Mouse (Mus musculus) urinary bladder, postnatal 10 days (tissue): ENCODE measurements around the gene Slc35c2.

Experiments
- DNase-seq: peaks from one replicate; pipeline ENCODE4 v3.0.0; 2022; ENCODE audit warnings: low spot score

The Slc35c2 gene

DNA sequence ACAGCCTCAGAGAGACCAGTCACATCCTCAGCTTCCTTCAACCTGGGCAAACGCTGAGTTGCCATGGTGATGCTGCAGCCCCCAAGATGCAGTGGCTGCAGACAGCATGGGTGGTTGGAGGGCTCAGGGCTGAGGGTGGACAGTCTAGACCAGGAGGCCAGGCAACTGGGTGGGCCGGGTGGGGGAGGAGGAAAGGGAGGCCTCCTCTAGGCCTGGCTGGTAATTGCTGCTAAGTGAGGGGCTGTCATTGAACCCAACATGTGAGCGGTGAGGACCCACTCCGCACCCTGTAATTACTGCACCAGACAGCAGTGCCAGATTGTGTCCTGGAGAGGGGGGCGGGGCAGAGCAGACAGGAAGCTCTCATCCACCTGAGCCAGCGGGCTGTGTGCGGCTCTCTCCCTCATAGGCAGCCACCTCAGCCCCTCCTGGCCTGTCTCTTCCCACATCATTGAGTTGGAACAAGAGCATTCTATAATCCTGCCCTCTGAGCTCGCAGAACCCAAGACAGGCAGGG is 12.5 kb downstream of the Slc35c2 start:
- no peak for DNase-seq

DNA sequence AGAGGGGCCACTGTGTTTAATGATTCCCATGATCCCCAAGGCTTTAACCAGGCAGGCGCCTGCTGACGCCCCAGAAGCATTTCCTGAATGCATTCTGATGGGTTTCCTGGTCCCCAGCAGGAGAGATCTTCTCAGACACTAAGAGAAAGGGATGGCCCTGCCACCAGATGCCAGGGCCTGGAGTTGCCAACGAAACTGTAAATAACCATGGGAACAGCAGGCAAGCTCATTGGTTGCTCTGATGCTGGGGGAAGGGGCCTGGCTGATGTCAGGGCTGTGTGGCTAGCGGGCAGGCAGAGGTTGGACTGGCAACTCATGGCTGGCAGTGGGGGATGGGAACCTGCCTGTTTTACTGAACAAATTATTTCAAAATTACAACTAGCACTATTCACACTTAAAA is 14.1 kb downstream of the Slc35c2 start:
- DNase-seq: no peak

DNA sequence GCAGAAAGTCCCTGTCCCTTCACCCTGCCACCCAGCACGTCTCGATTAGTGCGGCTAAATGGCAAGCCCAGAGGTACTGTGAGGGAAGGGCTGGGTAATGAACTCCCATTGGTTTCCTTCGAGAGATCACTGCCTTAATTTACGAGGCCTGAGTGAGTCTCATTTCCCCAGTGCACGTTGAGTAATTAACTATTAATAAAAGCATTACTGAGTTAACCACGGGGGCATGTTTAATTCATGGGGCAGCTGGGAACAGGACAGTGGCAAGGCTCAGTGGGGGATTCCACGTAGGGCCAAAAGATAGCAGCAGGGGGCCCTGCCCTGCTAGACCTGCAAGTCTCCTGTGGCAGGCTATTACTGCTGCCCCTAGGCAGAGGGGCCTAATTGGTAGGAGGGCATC is 16.3 kb downstream of the Slc35c2 start:
- no peak for DNase-seq

DNA sequence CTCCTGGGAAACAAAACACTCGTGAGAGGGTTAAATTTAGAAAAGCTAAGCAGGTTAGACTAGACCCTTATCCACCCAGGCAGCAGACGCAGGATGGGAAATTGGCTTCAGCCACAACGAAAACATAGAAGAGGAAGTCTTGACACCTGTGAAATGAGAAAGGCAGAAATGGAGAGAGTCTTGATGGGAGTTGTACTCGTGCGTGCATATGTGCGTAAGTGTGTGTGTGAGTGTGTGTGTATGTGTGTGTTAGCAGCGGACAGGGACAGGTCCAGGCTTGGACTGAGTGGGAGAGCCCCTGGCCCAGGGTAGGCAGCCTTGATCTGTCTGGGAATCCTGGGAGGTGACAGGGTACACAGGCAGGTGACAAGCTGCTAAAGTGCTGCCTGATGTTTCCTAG is 16.8 kb downstream of the Slc35c2 start:
- DNase-seq: no peak

DNA sequence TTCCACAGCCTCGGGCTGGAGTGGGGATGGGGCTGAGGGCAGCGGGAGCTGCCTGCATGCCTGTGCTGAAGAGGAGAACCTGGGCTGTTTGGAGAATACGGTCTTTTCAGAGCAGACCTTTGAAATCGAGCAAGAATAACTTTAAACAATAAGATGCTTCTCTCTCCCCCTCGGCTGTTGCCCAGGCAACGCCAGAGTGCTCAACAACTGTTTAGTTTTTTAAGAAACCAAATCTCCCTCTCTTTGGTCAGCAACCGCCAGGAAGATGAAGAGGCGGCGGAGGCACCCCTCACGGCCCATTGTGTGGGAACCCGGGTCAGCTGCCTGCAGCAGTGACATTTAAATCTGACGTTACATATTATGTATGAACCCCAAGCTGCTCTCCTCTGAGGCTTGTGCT is 20.9 kb downstream of the Slc35c2 start:
- DNase-seq: no peak

DNA sequence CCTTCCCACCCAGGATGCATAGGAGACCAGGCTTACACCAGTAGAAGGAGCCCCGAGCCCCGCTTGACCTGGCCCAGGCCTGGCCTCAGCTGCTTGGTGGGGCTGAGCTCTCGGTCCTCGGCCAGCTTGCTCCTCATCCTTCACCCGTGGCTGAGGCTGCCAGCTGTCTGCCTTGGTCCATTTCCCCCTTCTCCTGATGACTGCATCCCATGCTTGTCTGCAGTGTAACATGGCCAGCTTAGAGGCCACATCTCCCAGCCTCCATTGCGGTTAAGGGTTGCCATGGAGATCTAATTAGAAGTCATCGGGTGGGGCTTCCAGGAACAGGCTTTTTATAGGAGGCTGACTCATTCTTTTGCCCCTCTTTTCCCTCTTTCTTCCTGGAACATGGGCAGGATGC is 23.8 kb downstream of the Slc35c2 start:
- no peak for DNase-seq

DNA sequence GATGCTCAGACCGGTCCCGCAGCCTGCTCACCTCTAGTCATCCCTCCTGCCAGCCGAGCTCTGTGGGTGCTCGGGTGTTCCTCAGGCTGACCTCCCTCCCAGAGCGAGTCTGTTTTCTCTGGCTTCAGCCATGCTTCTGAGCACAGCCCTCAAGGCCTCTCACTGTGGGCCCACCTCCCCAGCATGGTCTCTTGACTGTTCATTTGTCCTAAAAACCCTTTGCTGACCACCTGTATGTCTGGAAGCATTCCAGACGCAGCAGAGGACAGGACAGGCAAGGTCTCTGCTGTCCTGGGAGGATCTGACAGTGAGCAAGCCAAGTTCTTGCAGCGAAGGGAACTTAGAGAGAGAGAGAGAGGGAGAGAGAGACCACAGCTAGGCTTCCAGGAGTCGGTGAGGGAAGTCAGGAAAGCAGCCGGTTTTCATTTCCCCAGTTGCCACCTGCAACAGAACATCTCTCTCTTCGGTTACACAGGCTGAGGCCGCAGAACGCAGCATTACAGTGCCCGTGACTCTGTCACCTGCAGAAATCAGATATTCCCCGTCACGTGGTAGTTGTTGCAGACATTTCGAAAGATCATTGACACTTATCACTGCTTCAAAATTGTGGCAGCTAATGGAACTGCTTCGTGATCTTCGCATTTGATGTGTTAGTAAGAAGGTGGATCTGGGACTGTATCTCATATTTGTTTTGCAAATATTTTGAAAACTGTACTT is 25.2 kb downstream of the Slc35c2 start:
- no peak for DNase-seq

DNA sequence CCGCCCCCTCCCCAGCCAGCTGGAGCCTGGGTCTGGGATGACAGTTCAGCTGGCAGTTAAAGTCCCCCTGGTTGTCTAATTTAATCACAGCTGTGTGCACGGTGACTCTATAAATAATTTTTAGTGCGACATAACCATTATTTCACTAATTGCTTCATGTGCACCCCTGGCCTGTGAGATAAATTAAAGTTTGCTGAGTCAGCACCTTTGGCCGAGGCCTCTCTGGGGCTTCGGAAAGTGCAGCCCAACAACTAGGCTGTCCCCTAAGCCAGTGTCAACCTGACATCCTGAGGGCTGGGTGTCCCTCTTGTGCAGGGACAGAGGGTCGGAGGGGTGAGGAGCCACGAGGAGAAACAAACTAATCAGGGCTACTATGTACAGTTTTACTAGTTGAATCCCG is 27.8 kb downstream of the Slc35c2 start:
- DNase-seq: no peak

DNA sequence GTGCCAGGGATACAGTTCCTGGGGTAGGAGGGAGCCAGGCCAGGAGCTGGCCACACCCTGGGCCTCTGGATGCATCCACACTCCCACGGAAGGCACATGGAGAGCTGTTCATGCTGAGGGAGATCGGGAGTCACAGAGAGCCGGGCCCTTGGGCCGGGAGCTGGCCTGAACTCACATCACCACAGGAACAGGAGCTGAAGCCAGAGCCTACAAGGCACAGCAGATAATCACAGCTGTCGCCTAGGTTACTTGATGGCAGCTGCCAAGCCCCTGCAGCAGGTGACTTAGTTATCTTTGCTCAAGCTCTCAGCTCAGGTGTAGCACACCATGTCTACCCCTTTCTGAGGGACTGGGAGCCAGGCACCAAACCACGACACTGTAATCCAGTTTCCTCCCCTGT is 29.3 kb downstream of the Slc35c2 start:
- no peak for DNase-seq

DNA sequence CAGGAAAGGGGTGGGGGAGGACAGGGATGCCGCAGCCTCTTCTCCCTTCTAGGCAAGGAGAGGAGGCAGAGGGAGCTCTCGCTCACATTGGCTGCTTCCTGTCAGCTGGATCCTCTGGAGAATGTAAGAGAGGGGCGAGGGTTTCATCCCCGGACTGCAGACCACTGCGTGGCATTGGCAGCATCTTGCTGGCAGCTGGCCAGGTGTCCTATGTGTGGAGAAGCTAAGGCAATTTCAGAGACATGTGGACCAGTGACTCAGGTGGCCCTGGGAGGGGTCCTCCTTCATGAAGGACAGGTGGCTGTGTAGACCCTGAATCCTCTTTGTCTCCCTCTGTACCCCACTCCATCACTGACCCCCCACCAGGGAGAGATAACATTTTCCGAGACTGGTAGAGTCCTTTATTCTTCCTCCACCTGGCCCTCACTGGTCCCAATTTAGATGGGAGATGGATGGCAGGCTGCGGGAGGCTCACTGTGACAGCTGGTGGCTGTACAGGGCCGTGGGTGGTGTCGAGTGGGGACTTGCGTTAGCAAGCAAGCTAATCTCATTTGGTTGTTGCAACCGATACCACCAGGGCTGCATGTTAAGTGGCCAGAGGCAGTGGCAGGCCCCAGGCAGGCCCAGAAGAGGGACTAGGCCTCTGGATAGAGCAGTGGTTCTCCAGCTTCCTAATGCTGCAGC is 30.4 kb downstream of the Slc35c2 start:
- DNase-seq: no peak

DNA sequence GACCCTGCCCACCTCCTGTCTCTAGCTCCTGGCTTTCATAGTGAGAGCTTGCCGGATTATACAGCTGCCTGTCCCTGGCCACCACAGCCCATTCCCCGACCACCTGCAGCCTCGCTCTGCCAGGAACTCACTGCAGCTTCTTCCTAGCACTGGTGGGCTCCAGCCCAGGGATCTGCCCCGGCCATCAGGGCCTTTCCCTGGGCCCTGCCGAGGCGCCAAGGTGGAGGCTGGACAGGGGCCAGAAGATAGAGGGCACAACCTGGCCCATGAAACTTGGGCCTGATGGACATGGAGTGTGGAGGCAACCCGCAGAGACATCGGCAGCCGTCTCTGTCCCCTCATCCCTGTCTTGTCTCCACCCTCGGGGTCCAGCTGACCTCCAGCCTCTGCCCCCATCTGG is 31.5 kb downstream of the Slc35c2 start:
- no peak for DNase-seq

DNA sequence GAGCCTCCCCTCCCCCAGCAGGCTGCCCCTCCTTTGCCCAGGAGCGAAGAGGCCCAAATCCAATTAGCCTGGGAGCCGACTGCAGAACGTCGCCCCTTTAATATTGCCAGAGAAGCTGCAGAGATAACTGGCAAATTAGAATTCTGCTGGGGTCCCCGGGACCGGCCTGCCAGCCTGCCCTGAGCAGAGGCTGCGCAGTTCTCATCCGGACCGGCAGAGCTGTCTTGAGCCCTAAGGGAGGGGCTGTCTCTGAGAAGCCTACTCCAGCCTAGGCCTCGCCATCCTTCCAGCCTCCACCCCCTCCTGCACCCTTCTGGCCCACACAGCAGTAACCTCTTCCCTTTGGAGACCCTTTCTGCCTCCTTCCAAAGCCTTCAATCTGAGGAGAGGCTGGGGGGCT is 33.8 kb downstream of the Slc35c2 start:
- DNase-seq: no peak

DNA sequence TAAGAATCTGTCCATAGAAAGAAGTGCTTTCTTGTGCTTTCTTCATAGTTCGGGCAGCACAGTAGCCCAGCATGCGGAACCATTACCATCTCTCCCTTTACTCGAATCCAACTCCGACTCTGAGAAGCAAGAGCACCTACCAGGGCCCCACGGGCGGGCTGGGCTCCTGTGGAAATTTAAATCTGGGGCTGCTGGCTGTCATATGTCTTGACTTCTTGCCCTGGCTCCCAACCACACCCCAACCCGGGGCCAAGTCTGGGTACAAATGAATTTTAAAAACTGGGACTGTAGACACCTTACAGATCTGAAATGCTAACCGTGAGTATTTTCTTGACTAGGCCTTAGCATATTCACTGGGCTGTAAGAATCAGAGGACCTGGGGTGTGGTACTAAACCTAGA is 34.4 kb downstream of the Slc35c2 start:
- DNase-seq: no peak

DNA sequence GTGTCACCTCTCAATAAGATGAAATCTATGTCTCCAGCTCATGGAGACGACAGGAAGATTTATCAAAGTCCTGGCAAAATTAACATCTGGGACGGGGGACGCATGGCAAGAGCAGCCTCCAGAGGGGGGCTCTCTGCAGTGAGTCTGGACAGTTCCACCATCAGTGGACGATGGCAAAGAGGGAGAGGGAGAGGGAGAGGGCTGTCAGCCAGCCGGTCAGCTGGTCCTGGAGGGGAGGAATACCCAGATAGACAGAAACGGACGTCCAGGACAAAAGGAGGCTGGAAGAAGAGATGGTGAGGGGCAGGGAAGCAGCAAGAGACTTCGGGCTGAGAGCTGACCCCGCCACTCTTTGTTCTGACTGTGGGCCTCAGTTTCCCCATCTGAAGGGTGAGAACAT is 34.9 kb downstream of the Slc35c2 start:
- DNase-seq: no peak

DNA sequence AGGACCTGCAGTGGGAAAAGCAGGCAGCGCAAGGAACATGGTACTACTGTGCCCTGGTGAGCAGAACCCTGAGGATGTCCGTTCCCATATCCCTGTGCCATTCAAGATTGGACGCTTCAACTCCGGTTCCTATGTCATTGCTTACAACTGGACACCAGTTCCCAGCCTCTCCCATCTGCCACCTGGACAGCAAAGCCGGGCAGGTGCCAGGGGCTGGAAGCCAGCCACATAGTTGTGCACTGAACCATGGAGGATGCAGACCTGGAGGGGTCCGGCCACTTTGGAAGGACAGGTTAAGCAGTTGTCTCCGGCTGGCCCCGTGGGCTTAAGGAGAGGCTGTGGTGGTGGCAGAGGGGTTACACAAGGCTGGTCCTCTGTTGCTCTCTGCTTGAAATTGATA is 35.3 kb downstream of the Slc35c2 start:
- DNase-seq: no peak

DNA sequence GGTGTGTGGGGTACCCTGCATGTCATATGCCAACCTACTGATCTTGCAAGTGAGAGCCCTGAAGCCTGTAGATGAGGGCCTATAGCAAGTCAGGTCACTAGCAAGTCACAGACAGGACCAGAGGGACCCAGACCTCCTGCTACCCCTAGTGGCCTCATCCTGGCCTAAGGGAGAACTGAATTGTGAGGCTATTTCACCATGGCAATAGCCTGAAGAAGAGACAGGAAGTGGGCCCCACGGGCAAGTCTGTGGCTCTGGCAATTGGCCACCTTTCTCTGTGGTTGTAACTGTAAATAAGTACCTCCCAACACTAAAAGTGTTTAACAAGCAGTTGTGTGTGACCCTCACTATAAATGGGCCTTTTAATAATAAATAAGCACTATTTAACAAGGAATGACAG is 36.8 kb downstream of the Slc35c2 start:
- no peak for DNase-seq

DNA sequence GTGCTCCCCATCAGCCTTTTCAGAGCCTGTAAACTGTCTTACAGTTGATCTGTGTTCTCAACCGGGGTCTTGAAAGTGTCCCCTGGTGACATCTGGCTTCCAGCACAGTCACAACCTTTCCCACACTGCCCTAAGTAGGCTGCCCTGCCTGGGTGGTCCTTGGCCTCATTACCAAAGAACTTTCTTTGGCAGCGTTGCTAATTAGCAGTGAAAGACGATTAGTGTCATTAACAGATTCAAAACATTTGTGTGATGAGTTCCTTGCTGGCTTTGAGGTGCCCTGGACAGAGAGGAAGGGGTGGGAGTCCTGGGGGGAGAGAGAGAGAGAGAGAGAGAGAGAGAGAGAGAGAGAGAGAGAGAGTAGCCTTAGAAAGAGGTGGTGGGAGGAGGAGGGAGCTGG is 38.7 kb downstream of the Slc35c2 start:
- no peak for DNase-seq

DNA sequence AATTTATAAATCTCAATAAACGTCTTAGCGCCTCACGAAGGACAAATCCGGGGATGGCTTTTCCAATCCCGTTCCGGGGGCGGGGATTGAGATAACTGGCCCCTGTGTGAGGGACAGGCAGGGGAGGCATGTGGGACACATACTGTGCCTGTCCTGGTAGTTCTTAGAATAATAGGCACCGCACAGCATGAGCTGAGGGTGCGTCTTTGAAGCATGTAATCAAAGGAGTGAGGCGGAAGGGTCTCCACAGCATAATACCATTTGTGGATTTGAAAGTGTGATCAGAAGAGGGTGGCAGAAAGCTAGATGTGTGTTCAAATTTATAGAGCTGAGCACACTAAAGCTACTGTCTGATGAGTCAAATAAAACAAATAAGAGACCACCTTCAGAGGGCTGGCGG is 41.3 kb downstream of the Slc35c2 start:
- DNase-seq: no peak

DNA sequence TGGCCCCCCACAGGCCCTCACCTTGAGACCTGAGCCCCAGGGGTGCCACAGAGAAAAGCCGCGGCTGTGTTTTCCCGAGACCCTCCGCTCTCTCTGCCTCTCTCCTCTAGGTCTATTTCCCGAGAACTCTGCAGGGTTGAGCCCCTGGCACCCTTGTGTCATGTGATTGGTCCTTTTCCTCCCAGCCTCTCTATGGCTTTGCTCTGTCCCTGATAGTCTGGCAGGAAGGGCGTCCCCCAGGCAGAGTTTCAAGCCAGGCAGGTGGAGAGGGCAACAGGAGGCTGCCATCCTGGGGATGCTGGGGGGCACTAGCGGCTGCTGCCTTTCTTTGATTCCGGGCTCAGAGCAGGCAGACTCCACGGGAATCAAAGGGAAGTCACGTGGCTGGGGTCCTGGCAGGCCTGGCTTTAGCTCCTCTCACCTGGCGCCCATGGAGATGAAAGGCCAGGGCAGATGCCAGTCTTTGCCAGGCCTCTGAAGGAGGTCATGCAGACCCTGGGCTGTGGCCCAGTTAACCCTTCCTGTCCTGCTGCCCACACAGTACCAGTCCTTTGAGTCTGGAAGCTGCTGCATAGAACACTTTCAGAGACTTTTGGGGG is 44.4 kb downstream of the Slc35c2 start:
- DNase-seq: no peak

DNA sequence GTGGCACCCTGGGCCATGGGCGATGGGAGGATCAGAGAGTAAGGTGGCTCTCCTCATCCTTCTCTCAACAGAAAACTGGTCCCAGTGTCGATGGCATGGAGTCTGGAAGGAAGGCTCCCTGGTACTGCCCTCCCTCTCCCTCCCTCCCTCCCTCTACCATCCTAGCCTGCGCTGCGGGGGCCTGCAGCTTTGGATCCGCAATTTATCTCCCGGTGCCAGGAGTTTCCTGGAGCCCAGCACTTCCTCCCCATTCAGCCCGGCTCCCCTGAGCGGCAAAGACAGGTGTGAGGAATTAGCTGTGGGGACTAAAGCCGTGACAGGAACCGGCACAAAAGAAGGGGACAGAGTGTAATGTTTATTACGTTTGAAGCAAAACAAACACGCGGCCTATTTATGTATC is 45.1 kb downstream of the Slc35c2 start:
- DNase-seq: no peak

DNA sequence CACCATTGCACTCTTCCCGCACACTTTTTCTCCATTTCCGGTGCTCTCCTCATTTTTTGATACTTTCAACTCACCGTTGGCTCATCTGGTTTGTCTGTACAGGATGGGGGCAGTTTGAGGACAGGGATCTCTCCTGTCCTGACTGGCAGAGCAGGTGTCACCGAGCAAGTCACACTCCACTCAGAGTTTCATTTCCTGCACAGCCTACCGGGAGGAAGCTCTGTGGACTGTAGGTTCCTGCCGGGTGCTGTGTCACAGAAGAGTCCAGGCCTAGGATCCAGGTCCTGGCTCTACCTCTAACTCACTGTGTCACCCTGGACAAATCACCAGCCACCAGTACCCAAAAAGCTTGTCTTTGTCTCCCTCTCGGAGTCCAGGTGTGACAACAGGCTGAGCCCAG is 45.9 kb downstream of the Slc35c2 start:
- DNase-seq: no peak

DNA sequence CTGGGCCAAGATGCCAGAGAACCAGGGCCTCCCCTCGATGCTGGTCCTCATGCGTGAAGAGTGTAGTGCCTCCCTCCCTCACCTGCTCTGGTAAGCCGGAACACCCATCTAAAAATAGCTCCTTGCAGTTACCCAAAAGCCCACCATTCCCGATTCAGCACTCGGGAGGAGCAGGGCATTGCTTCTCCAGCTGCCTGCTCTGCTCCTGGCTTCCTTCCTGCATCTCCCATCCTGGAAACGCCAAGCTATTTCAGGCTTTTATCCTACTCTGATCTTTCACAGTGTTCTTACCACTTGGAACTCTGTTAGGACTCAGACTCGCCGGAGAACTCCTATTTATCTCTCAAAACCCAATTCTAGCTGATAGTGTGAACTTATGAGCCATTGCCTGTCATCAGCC is 47.3 kb downstream of the Slc35c2 start:
- no peak for DNase-seq

DNA sequence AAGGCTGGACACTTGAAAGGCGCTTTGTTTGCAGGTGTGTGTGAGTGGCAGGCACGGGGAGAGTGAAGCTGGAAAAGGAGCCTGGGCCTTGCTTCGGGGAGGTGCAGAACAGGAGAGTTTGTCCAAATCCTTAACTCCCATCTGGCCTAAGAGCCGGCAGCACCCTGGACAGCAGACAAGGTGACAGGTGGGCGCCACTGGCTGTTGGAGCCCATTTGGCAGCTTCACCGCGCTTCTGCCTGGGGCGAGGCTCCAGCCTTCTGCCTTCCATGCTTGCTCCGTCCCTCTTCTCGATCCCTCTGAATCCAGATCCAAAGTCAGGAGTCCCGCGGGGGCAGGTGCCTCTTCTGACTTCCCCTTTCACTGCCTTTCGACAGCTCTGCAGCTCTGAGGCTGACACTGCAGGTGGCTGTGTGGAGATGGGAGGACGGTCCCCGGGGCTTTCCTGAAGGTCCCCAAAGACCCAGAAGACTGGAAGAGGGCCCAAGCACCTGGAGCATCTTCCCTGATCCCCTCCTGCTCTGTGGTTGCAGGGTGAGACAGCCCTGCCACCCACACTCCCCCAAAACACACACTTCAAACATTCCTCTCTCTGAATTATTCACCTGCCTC is 48.0 kb downstream of the Slc35c2 start:
- no peak for DNase-seq
